In genomic region chr9:88059005-88059404, GRCm38 (mm10) we compare ENCODE assay signal across 14 mouse cellular contexts.
DNase-seq lines count a peak whose midpoint lies in the region; ATAC-seq lines count a peak whose summit lies in the region.
"Had no signal": no experiment of that assay in that cellular context is flagged by ENCODE, and none has a peak within 500 bp of the region (broad histone marks: within the 10 kb centered on the region; RNA-seq: fewer than 3 reads in every experiment).

No protein-coding gene starts in this region.

- WGBS in heart, embryonic 14.5 days = 72% methylated on average over 3 of the region's 3 CpGs
- 83% methylated on average over 3 of the region's 3 CpGs for WGBS in heart, embryonic 12.5 days
- 80% methylated on average over 3 of the region's 3 CpGs for WGBS in hindbrain, embryonic 16.5 days
- 64% methylated on average over 3 of the region's 3 CpGs for WGBS in stomach, embryonic 15.5 days

- 0 out of 2 replicates have a peak, but pooled peaks have one; percentile 26 for ATAC-seq in heart, embryonic 14.5 days (ENCODE audit: insufficient number of reproducible peaks, insufficient read depth, low FRiP score, low read depth)
- ATAC-seq in heart, embryonic 12.5 days (ENCODE audit: insufficient number of reproducible peaks, low FRiP score) = no peak
- ATAC-seq in hindbrain, embryonic 16.5 days = 0 out of 2 replicates have a peak, but pooled peaks have one; percentile 17
- ATAC-seq in stomach, embryonic 15.5 days (ENCODE audit: insufficient read depth, low FRiP score, low read depth) = peak; percentile 58; the same call in 1 of the 2 replicates
- ATAC-seq: liver, embryonic 12.5 days had no signal

- H3K9ac ChIP-seq in heart, embryonic 14.5 days (ENCODE audit: low read length) = no peak overlapping the region
- H3K9ac ChIP-seq in heart, embryonic 12.5 days = no peak overlapping the region
- no peak overlapping the region for H3K9ac ChIP-seq in hindbrain, embryonic 16.5 days (ENCODE audit: low read depth, low read length)
- no peak overlapping the region for H3K9ac ChIP-seq in stomach, embryonic 15.5 days
- H3K9ac ChIP-seq: liver, embryonic 12.5 days had no signal

- peak; percentile 10 for DNase-seq in lung, postnatal 10 days
- no peak for DNase-seq in lung, postnatal 14 days
- no peak for DNase-seq in cerebellum, postnatal 10 days
- DNase-seq in left cerebral cortex, postnatal 36 days (ENCODE audit: low spot score in 2 of 2) = no peak
- DNase-seq: adrenal gland, postnatal 14 days; gastrocnemius, postnatal 14 days; kidney, adult 11 months; right cerebral cortex, adult 18-20 months; thymus, postnatal 25 days had no signal

- 0 out of 4 replicates have a peak overlapping the region, but pooled peaks of 1 of the 2 experiments have one; percentile 6 for H3K27ac ChIP-seq in heart, embryonic 14.5 days (replicated peaks in 1 of 2; ENCODE audit: control insufficient read depth in 1 of 2, insufficient read depth in 1 of 2, low read depth in 2 of 2, low read length in 2 of 2)
- H3K27ac ChIP-seq in heart, embryonic 12.5 days (ENCODE audit: poor library complexity, severe bottlenecking) = no peak overlapping the region
- H3K27ac ChIP-seq in hindbrain, embryonic 16.5 days (ENCODE audit: low read depth, low read length) = no peak overlapping the region
- no peak overlapping the region for H3K27ac ChIP-seq in stomach, embryonic 15.5 days
- H3K27ac ChIP-seq: liver, embryonic 12.5 days had no signal

- no peak overlapping the region for H3K4me2 ChIP-seq in heart, embryonic 14.5 days (ENCODE audit: low read length)
- no peak overlapping the region for H3K4me2 ChIP-seq in heart, embryonic 12.5 days
- no peak overlapping the region for H3K4me2 ChIP-seq in hindbrain, embryonic 16.5 days (ENCODE audit: low read length)
- H3K4me2 ChIP-seq in stomach, embryonic 15.5 days = no peak overlapping the region
- H3K4me2 ChIP-seq: liver, embryonic 12.5 days had no signal

- peaks cover 0 to 3% of the 10 kb centered on the region in 2 experiments; a peak in 1 of 4 replicates for H3K4me1 ChIP-seq in heart, embryonic 14.5 days (ENCODE audit: control insufficient read depth in 2 of 2, insufficient read depth in 2 of 2, low read length in 2 of 2)
- H3K4me1 ChIP-seq in heart, embryonic 12.5 days (replicated peaks) = 0 out of 2 replicates have a peak, but pooled peaks cover 2% of the 10 kb centered on the region
- no peaks in the 10 kb centered on the region; the same call in 1 of the 2 replicates for H3K4me1 ChIP-seq in hindbrain, embryonic 16.5 days (ENCODE audit: control insufficient read depth, insufficient read depth, low read depth, low read length)
- H3K4me1 ChIP-seq in stomach, embryonic 15.5 days = no peaks in the 10 kb centered on the region
- H3K4me1 ChIP-seq: liver, embryonic 12.5 days had no signal

- no peak overlapping the region for H3K4me3 ChIP-seq in heart, embryonic 14.5 days (ENCODE audit: control insufficient read depth in 1 of 2, insufficient read depth in 1 of 2, low read depth in 1 of 2, low read length in 2 of 2)
- no peak overlapping the region for H3K4me3 ChIP-seq in heart, embryonic 12.5 days
- no peak overlapping the region for H3K4me3 ChIP-seq in hindbrain, embryonic 16.5 days (ENCODE audit: low read length)
- H3K4me3 ChIP-seq in stomach, embryonic 15.5 days (replicated peaks) = no peak overlapping the region
- H3K4me3 ChIP-seq: liver, embryonic 12.5 days had no signal

- H3K27me3 ChIP-seq in heart, embryonic 14.5 days (ENCODE audit: control insufficient read depth, insufficient read depth, low read length) = no peaks in the 10 kb centered on the region
- H3K27me3 ChIP-seq in heart, embryonic 12.5 days (replicated peaks) = peaks cover 21% of the 10 kb centered on the region; the same call in 1 of the 2 replicates
- H3K27me3 ChIP-seq in hindbrain, embryonic 16.5 days (replicated peaks; ENCODE audit: control insufficient read depth, insufficient read depth, low read length) = no peaks in the 10 kb centered on the region
- H3K27me3 ChIP-seq in stomach, embryonic 15.5 days (replicated peaks) = no peaks in the 10 kb centered on the region
- H3K27me3 ChIP-seq: liver, embryonic 12.5 days had no signal

- no peaks in the 10 kb centered on the region for H3K36me3 ChIP-seq in heart, embryonic 14.5 days (ENCODE audit: control insufficient read depth, insufficient read depth, low read length)
- H3K36me3 ChIP-seq in heart, embryonic 12.5 days = no peaks in the 10 kb centered on the region
- no peaks in the 10 kb centered on the region for H3K36me3 ChIP-seq in hindbrain, embryonic 16.5 days (ENCODE audit: control insufficient read depth, insufficient read depth, low read length)
- H3K36me3 ChIP-seq in stomach, embryonic 15.5 days = no peaks in the 10 kb centered on the region
- H3K36me3 ChIP-seq: liver, embryonic 12.5 days had no signal

- intact Hi-C loops in left cerebral cortex, postnatal 36 days (cut with DNase I) = no loop called here

- no peaks in the 10 kb centered on the region for H3K9me3 ChIP-seq in heart, embryonic 14.5 days (ENCODE audit: control insufficient read depth, low read length)
- no peaks in the 10 kb centered on the region for H3K9me3 ChIP-seq in heart, embryonic 12.5 days (replicated peaks)
- no peaks in the 10 kb centered on the region for H3K9me3 ChIP-seq in hindbrain, embryonic 16.5 days (ENCODE audit: control insufficient read depth, low read length)
- no peaks in the 10 kb centered on the region for H3K9me3 ChIP-seq in stomach, embryonic 15.5 days
- H3K9me3 ChIP-seq: liver, embryonic 12.5 days had no signal
